Mouse (Mus musculus): ENCODE results near the gene Lrp5.

DNA sequence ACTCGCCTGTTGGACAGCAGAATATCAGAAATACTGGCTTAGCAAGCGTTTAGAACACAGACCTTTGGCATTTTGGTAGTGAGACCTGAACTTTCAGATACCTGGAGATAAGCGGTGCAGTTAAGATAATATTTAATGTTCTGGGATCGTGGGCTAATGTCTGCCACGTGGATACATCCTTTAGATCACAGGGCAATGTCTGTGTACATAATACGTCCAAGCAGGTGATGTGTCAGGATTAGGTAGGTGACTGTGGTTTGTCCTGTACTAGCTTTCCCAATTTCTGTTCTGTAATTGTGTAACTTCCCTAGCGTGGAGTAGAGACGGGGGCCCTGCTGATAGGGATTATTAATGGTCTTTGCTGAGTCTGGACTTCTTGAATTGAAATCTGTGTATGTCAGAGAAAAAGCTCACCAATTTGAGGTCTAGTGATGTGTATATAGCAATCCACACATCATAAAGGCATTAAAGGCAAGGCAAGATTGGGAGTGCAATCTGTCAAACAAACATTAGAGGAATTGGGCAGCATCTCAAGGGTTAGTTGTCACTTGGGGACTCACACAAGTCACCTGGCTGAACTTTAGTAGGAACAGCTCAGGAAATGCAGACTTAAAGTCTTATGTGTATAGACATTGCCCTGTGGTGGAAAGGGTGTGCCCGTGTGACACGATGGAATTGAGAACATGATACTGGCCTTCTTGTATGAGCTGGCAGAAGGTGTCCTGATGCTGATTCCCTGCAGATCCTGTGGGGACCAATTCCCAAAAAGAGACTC is 22.8 kb upstream of the Lrp5 start:
- TF ChIP-seq GATA1 (IDR thresholded peaks at IDR 0.05; ENCODE audit: low read depth, low read length), result peak; percentile 47; the same call in 1 of the 2 replicates
- TF ChIP-seq HCFC1 (IDR thresholded peaks at IDR 0.05; ENCODE audit: low read depth, low read length), result no peak
- TF ChIP-seq MYC (IDR thresholded peaks at IDR 0.05; ENCODE audit: low read depth, low read length), result peak; percentile 49; the same call in 1 of the 2 replicates
- no peak for TF ChIP-seq CTCF (IDR thresholded peaks at IDR 0.05 in 2 of 3, conservative IDR thresholded peaks at IDR 0.05 in 1 of 3; ENCODE audit: control insufficient read depth in 1 of 3, insufficient read depth in 1 of 3, low read depth in 2 of 3, low read length in 3 of 3, poor library complexity in 1 of 3, severe bottlenecking in 1 of 3)
- no peak for TF ChIP-seq USF2 (IDR thresholded peaks at IDR 0.05; ENCODE audit: borderline replicate concordance in 1 of 2, insufficient read depth in 1 of 2, low read depth in 1 of 2, low read length in 2 of 2)
- TF ChIP-seq GABPA (IDR thresholded peaks at IDR 0.05; ENCODE audit: low read depth, low read length), result no peak
- TF ChIP-seq MAZ (IDR thresholded peaks at IDR 0.05; ENCODE audit: low read depth, low read length), result no peak
- TF ChIP-seq MAFK (IDR thresholded peaks at IDR 0.05; ENCODE audit: borderline replicate concordance, low read depth, low read length), result no peak

Measured in MEL (cell line).